Comparison of ENCODE assay signal across 21 mouse cellular contexts in the genomic region with DNA sequence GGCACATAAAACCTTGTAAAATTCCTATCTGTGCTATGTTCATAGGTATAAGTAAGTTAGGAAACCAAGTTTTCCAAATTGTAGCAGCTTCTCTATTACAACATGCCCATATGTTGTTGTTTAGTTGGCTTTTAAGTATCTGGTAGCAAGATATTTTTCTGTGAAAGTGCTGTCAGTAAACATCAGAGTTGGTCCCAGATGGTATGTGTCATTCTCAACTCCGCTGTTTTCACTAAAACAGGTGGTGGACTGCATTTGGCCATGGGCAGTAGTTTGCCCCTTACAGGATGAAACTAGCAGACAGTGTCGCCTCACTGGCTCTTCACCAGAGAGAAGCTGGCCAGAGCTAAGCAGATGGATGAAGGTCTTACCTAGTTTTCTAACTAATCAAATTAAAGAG. TPM values are rescaled to one million over a fixed set of nuclear protein-coding genes. Genes with fewer than 3 reads are reported as not detected.
A peak's percentile ranks its signal among the peaks of the same experiment; 100 is the strongest.
DNase-seq lines count a peak whose midpoint lies in the region; ATAC-seq and TF ChIP-seq lines count a peak whose summit lies in the region.
"Had no signal": no experiment of that assay in that cellular context is flagged by ENCODE, and none has a peak within 500 bp of the region (broad histone marks: within the 10 kb centered on the region; RNA-seq: fewer than 3 reads in every experiment).

No protein-coding gene starts in this region.

- H3K4me3 ChIP-seq in lung, postnatal 0 days (ENCODE audit: low read depth, low read length): no peak overlapping the region
- H3K4me3 ChIP-seq: embryonic facial prominence, embryonic 12.5 days; heart, embryonic 10.5 days; hindbrain, embryonic 13.5 days; intestine, embryonic 15.5 days had no signal

- 0 out of 2 replicates have a peak, but pooled peaks have one; percentile 31 for TF ChIP-seq EP300 in lung, postnatal 0 days (IDR thresholded peaks at IDR 0.05)

- WGBS in lung, postnatal 0 days: 74% methylated on average over 2 of the region's 2 CpGs

- peak; percentile 8 to 20 for DNase-seq in layer of hippocampus, adult 18-20 months (ENCODE audit: low spot score in 2 of 2)
- no peak for DNase-seq in layer of hippocampus, adult 9-11 months
- peak; percentile 53 for DNase-seq in lung, postnatal 0 days (ENCODE audit: low spot score)
- DNase-seq in lung, postnatal 25 days (ENCODE audit: low spot score): no peak
- peak; percentile 12 for DNase-seq in brain, embryonic 18.5 days (ENCODE audit: low read depth, low spot score)
- peak; percentile 36 for DNase-seq in lung, postnatal 36 days
- DNase-seq: adrenal gland, adult 2 months; adrenal gland, postnatal 25 days; cerebellum, adult 11-12 months; cerebellum, adult 9-10 months; cerebellum, postnatal 25 days; gastrocnemius, postnatal 10 days; heart, adult 18-20 months; heart, postnatal 10 days had no signal

- H3K27ac ChIP-seq in lung, postnatal 0 days (ENCODE audit: low read length): no peak overlapping the region
- H3K27ac ChIP-seq: embryonic facial prominence, embryonic 12.5 days; heart, embryonic 10.5 days; hindbrain, embryonic 13.5 days; hindbrain, postnatal 0 days; intestine, embryonic 15.5 days had no signal

- TF ChIP-seq CTCF in lung, postnatal 0 days (IDR thresholded peaks at IDR 0.05): no peak

- H3K36me3 ChIP-seq in lung, postnatal 0 days (ENCODE audit: insufficient read depth, low read length): no peaks in the 10 kb centered on the region
- H3K36me3 ChIP-seq: embryonic facial prominence, embryonic 12.5 days; heart, embryonic 10.5 days; hindbrain, embryonic 13.5 days; intestine, embryonic 15.5 days had no signal

- peak; percentile 38 for ATAC-seq in lung, postnatal 0 days
- ATAC-seq in erythroid progenitor cell, adult 5-6 weeks (replicated peaks; ENCODE audit: low FRiP score, poor library complexity, severe bottlenecking): no peak
- ATAC-seq: hindbrain, postnatal 0 days; intestine, embryonic 15.5 days had no signal

- peaks cover 4% of the 10 kb centered on the region; the same call in 1 of the 2 replicates for H3K4me1 ChIP-seq in lung, postnatal 0 days (ENCODE audit: insufficient read depth, low read depth, low read length)
- H3K4me1 ChIP-seq: embryonic facial prominence, embryonic 12.5 days; heart, embryonic 10.5 days; hindbrain, embryonic 13.5 days; intestine, embryonic 15.5 days had no signal

- H3K4me2 ChIP-seq in lung, postnatal 0 days (replicated peaks; ENCODE audit: low read depth, low read length): no peak overlapping the region
- H3K4me2 ChIP-seq: embryonic facial prominence, embryonic 12.5 days; hindbrain, embryonic 13.5 days; intestine, embryonic 15.5 days had no signal

- no peaks in the 10 kb centered on the region for H3K9me3 ChIP-seq in lung, postnatal 0 days (ENCODE audit: low read length)
- H3K9me3 ChIP-seq: embryonic facial prominence, embryonic 12.5 days; heart, embryonic 10.5 days; hindbrain, embryonic 13.5 days; intestine, embryonic 15.5 days had no signal

- no peaks in the 10 kb centered on the region for H3K27me3 ChIP-seq in lung, postnatal 0 days (replicated peaks; ENCODE audit: insufficient read depth, low read length)
- H3K27me3 ChIP-seq: embryonic facial prominence, embryonic 12.5 days; hindbrain, embryonic 13.5 days; intestine, embryonic 15.5 days had no signal

- no peak overlapping the region for H3K9ac ChIP-seq in lung, postnatal 0 days (replicated peaks; ENCODE audit: low read depth)
- H3K9ac ChIP-seq: embryonic facial prominence, embryonic 12.5 days; hindbrain, embryonic 13.5 days; intestine, embryonic 15.5 days had no signal

RNA-seq across cellular contexts. Expression of gene Abi3bp, which starts 26.3 kb away (rescaled TPM):
- 1 to 10 TPM in 1 of 2 experiments, under 1 TPM in 1; 0.89 to 1.1 TPM for total RNA-seq in layer of hippocampus, adult 18-20 months (2021)
- polyA plus RNA-seq in lung, postnatal 0 days (2015; fragmentation: Nextera tagmentation; extraction: Ambion mirVana): 8.4 and 11.4 TPM in 2 replicates
- total RNA-seq in erythroid progenitor cell, adult 5-6 weeks (2015; ENCODE audit: low replicate concordance): 4.0 TPM in 1 of 2 replicates, not detected in the other
- 1.9 TPM in 1 of 2 replicates, not detected in the other for total RNA-seq in erythroid progenitor cell, adult 5-6 weeks (2017; ENCODE audit: low replicate concordance)
- total RNA-seq: hematopoietic stem cell, adult 5-6 weeks had no signal

Comparison
In these comparisons a context has a peak if more than half of its experiments do, and no peak if none do; other contexts are left out.
1. DNase-seq: peak in layer of hippocampus, adult 18-20 months (2 of 2), lung, postnatal 0 days (single experiment), brain, embryonic 18.5 days (single experiment) and lung, postnatal 36 days (single experiment); none in layer of hippocampus, adult 9-11 months (single experiment) and lung, postnatal 25 days (single experiment).